Mouse (Mus musculus) CH12.LX (cell line): Measurements from ENCODE around the gene Aim2.

Experiments used
- CTCF ChIP-seq, 2 experiments: IDR thresholded peaks in 1 of 2; conservative IDR thresholded peaks in 1 of 2; 2 replicates each; pipeline ENCODE4 v1.5.1; 2011 to 2012; ENCODE audit warnings: low read depth in 2 of 2, low read length in 2 of 2, improper control_type of control experiment in 1 of 2, inconsistent platforms in 1 of 2, mild to moderate bottlenecking in 1 of 2, moderate library complexity in 1 of 2
- E2F4 ChIP-seq: IDR thresholded peaks from 2 replicates; pipeline ENCODE4 v1.6.1; 2011; ENCODE audit warnings: low read depth, low read length, improper control_type of control experiment; ENCODE audit not compliant: insufficient replicate concordance
- EP300 ChIP-seq: IDR thresholded peaks from 2 replicates; pipeline ENCODE4 v1.6.1; 2011; ENCODE audit warnings: low read length, improper control_type of control experiment
- JUND ChIP-seq: conservative IDR thresholded peaks from 2 replicates; pipeline ENCODE4 v1.6.1; 2011; ENCODE audit warnings: low read depth, low read length, improper control_type of control experiment
- NELFE ChIP-seq: IDR thresholded peaks from 2 replicates; pipeline ENCODE4 v1.6.1; 2011; ENCODE audit warnings: low read depth, low read length, improper control_type of control experiment
- POLR2A ChIP-seq: IDR thresholded peaks from 2 replicates; pipeline ENCODE4 v1.6.1; 2011; ENCODE audit warnings: low read depth, mild to moderate bottlenecking, improper control_type of control experiment, low read length
- RAD21 ChIP-seq: IDR thresholded peaks from 2 replicates; pipeline ENCODE4 v1.6.1; 2011; ENCODE audit warnings: low read depth, mild to moderate bottlenecking, low read length, improper control_type of control experiment, moderate library complexity
- TCF12 ChIP-seq: IDR thresholded peaks from 2 replicates; pipeline ENCODE4 v1.6.1; 2014; ENCODE audit warnings: low read depth, mild to moderate bottlenecking, inconsistent platforms, low read length, improper control_type of control experiment
- ZMIZ1 ChIP-seq: IDR thresholded peaks from 2 replicates; pipeline ENCODE4 v1.6.1; 2012; ENCODE audit warnings: low read depth, mild to moderate bottlenecking, inconsistent platforms, low read length, improper control_type of control experiment

GRCm38 (mm10) chr1:173339543-173339942 is 11.1 kb upstream of the Aim2 start:
- TF ChIP-seq POLR2A (no peak), E2F4 (no peak), CTCF (conservative IDR thresholded peaks at IDR 0.05 in 1 of 2, IDR thresholded peaks at IDR 0.05 in 1 of 2; ENCODE audit: low read depth in 2 of 2, low read length in 2 of 2) (peak; percentile 77 to 91), NELFE (peak; percentile 40; the same call in 1 of the 2 replicates), JUND (no peak), EP300 (no peak), TCF12 (no peak), ZMIZ1 (no peak), RAD21 (peak; percentile 63)
